Mouse (Mus musculus): ENCODE results near the gene Gm49391.
"Not testable (repeated sequence)": the region's sequence is repeated elsewhere in the genome, so short reads cannot be mapped to it uniquely, and the experiment has no call there.

The Gm49391 gene

DNA sequence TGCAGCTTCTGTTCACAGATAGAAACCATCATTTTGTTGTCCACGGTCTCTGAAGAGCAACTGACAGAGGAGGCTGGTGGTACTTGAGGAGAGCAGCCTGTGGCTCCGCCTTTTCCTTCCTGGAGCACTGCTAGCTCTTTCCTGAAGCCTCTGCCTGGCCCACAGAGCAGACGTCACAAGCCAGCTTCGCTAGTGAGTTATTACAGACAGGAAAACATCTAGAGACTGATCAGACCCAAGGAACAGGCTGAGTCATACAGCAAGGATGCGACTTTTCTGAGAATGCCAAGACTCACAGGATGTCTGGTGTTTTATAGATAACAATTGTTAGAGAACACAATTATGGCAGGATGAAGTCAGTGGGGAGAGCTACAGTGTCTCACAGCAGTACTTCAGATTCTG lies at the start of gene Gm49391, which contains the start of gene Ctla2a:
Gm49391 (minus strand) TSS at position 72 of the 402 bp plus-strand sequence.
Ctla2a (minus strand) TSS at position 126 of the 402 bp plus-strand sequence.
- DNase-seq (ENCODE audit: low read depth, low spot score) = no peak

- DNase-seq (ENCODE audit: low read depth, low spot score) = peak; percentile 16
Observed at GRCm38 (mm10) chr13:60972319-60972718, 35.9 kb upstream of the Gm49391 start.

DNA sequence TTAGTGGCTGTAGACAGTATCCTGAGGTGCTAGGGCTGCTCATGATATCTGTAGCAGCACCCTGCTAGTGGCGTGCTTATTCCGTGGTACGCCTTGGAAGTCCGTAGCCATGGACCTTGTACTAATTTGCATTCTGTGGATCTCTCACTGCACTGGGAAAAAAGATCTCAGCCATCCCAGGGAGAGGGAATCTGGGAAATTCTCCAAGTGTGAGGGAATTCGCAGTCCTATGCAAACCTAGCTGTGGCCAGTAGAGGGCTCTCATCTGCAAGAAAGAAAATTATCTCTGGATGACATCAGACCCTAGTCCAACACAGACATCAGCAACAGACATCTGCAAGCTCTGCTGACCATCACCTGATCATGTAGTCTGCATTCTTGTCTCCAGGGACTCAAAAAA lies 27.6 kb upstream of the Gm49391 start:
- DNase-seq (ENCODE audit: low read depth, low spot score) = not testable (repeated sequence)

GRCm38 (mm10) chr13:60961706-60962105 lies 25.3 kb upstream of the Gm49391 start:
- no peak for DNase-seq (ENCODE audit: low read depth, low spot score)

GRCm38 (mm10) chr13:60941884-60942283 lies 5.5 kb upstream of the Gm49391 start, which contains the start of gene Tpbpa:
Gene Tpbpa (minus strand): TSS chr13:60941984.
- DNase-seq (ENCODE audit: low read depth, low spot score) = not testable (repeated sequence)

GRCm38 (mm10) chr13:60935490-60935889 lies 881 bp downstream of the Gm49391 start, which contains the start of gene Gm49393:
Gene Gm49393 (minus strand): TSS chr13:60935590.
- not testable (repeated sequence) for DNase-seq (ENCODE audit: low read depth, low spot score)

- DNase-seq (ENCODE audit: low read depth, low spot score) = not testable (repeated sequence)
Observed at GRCm38 (mm10) chr13:60904780-60905179, 31.6 kb downstream of the Gm49391 start, which contains the start of gene Tpbpb. Gene Tpbpb (minus strand): TSS chr13:60904880.

DNA sequence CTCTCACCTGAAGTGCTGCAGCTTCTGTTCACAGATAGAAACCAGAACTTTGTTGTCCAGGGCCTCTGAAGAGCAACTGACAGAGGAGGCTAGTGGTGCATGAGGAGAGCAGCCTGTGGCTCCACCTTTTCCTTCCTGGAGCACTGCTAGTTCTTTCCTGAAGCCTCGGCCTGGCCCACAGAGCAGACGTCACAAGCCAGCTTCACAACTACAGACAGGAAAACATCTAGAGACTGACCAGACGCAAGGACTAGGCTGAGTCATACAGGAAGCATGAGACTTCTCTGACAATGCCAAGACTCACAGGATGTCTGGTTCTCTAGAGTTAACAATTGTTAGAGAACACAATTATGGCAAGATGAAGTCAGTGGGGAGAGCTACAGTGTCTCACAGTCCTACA lies 39.0 kb downstream of the Gm49391 start, which contains the start of gene Ctla2b:
Ctla2b (minus strand) TSS at position 120 of the 400 bp plus-strand sequence.
- no peak for DNase-seq (ENCODE audit: low read depth, low spot score)

GRCm38 (mm10) chr13:60896794-60897193 lies 39.6 kb downstream of the Gm49391 start, which contains the start of gene Gm49392:
Gene Gm49392 (minus strand): TSS chr13:60896894.
- DNase-seq (ENCODE audit: low read depth, low spot score) = not testable (repeated sequence)

- no peak for DNase-seq (ENCODE audit: low read depth, low spot score)
Observed at GRCm38 (mm10) chr13:60895406-60896160, 40.8 kb downstream of the Gm49391 start.

DNA sequence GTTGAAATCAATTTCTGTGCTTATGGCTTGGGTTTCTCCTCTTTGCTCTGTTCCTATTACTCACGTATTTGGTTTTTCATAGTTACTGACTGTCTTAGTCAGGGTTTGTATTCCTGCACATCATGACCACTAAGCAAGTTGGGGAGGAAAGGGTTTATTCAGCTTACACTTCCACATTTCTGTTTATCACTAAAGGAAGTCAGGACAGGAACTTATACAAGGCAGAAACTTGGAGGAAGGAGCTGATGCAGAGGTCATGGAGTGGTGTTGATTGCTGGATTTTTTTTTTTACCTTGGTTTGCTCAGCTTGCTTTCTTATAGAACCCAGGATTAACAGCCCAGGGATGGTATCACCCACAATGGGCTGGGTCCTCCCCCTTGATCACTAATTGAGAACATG lies 44.1 kb downstream of the Gm49391 start:
- DNase-seq (ENCODE audit: low read depth, low spot score) = no peak

- no peak for DNase-seq (ENCODE audit: low read depth, low spot score)
Observed at GRCm38 (mm10) chr13:60864281-60864680, 72.1 kb downstream of the Gm49391 start, which contains the start of gene 4930486L24Rik. Gene 4930486L24Rik (minus strand): TSS chr13:60864475.

DNA sequence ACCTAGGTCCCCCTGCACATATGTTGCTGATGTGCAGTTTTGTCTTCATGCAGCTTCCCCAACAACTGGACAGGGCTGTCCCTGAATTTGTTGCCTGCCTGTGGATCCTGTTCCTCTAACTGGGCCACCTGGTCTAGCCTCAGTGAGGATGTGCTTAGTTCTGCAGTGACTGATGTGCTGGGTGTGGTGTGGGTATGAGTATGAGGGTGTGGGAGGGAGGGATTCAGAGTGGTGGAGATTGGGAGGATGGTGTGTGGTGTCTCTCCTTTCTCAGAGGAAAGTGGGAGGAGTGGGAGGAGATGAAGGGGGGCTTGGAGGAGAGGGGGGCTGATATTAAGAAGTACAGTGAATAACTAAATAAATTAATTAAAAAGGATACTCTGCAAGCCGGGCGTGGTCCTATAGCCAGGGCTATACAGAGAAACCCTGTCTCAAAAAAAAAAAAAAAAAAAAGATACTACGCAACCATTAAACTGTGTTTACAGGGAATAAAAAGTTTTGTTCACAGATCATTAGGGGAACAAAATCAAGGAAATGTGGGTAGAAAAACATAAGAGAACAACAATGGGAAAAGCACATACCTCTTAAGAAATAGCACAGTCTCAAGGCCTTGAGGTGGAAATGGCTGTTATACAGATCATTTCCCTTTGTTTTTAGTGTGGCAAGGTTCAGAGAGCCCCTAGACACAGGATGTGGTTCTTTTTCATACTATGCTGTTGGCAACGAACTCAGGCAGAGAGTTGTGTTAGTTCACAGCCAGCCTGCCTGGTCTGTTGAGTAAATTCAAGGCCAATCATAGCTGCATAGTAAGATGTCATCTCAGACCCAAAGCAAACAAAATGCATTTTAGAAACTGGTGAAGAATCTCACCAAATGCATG lies 87.9 kb downstream of the Gm49391 start:
- DNase-seq (ENCODE audit: low read depth, low spot score) = no peak

All from ES-CJ7 (cell line).